Mouse (Mus musculus) heart, embryonic 15.5 days (tissue): ENCODE results near the gene Spi1. TPM values are rescaled to one million over a fixed set of nuclear protein-coding genes. Genes with fewer than 3 reads are reported as not detected.
"Not testable (repeated sequence)": the region's sequence is repeated elsewhere in the genome, so short reads cannot be mapped to it uniquely, and the experiment has no call there.

ENCODE experiments used
- ATAC-seq: fragments of 200-750 bp; cut with Nextera tagmentation; replicated peaks from 2 replicates; pipeline ENCODE4 v1.8.0; 2017; ENCODE audit warnings: low read depth, moderate TSS enrichment; ENCODE audit not compliant: insufficient number of reproducible peaks, insufficient read depth, low FRiP score
- H3K27ac ChIP-seq: fragments of 300-500 bp; sonication (generic); 2 replicates; pipeline ENCODE4 v1.5.1; 2015; ENCODE audit warnings: mild to moderate bottlenecking, inconsistent platforms
- H3K27me3 ChIP-seq: fragments of 300-500 bp; sonication (generic); 2 replicates; pipeline ENCODE4 v1.6.1; 2015; ENCODE audit warnings: inconsistent platforms
- H3K36me3 ChIP-seq: fragments of 300-500 bp; sonication (generic); 2 replicates; pipeline ENCODE4 v1.6.1; 2015; ENCODE audit warnings: mild to moderate bottlenecking, inconsistent platforms
- H3K4me1 ChIP-seq: fragments of 300-500 bp; sonication (generic); replicated peaks from 2 replicates; pipeline ENCODE4 v1.6.1; 2015; ENCODE audit warnings: inconsistent platforms
- H3K4me2 ChIP-seq: fragments of 300-500 bp; sonication (generic); 2 replicates; pipeline ENCODE4 v1.6.1; 2015; ENCODE audit warnings: inconsistent platforms, mild to moderate bottlenecking, moderate library complexity
- H3K4me3 ChIP-seq: fragments of 300-500 bp; sonication (generic); 2 replicates; pipeline ENCODE4 v1.5.1; 2015; ENCODE audit warnings: mild to moderate bottlenecking, inconsistent platforms
- H3K9ac ChIP-seq: fragments of 300-500 bp; sonication (generic); 2 replicates; pipeline ENCODE4 v1.6.1; 2015; ENCODE audit warnings: mild to moderate bottlenecking, inconsistent platforms
- H3K9me3 ChIP-seq: fragments of 300-500 bp; sonication (generic); replicated peaks from 2 replicates; pipeline ENCODE4 v1.6.1; 2016; ENCODE audit warnings: inconsistent platforms
- WGBS: fragments of 180-500 bp; shearing (Covaris S2); methylation state at CpG from one replicate; pipeline ENCODE4 v1.1.7; 2015; ENCODE audit warnings: mixed read lengths; 5-methylcytosine and 5-hydroxymethylcytosine counted together
- polyA plus RNA-seq: library from polyadenylated mRNA; unstranded; fragments of >200 nt; fragmentation: Nextera tagmentation; extraction: Ambion mirVana; gene quantifications from 2 replicates; pipeline ENCODE4 v1.2.1, GENCODE M21; 2015

Gene Spi1
- polyA plus RNA-seq: 3.9 and 8.6 TPM in 2 replicates

- H3K9me3 ChIP-seq: no peaks in the 10 kb centered on the region
- WGBS: 78% methylated on average over 13 of the region's 13 CpGs
- H3K4me2 ChIP-seq: no peak within 1 kb of the TSS
- H3K9ac ChIP-seq: no peak within 1 kb of the TSS
- no peaks in the 10 kb centered on the region for H3K36me3 ChIP-seq
- H3K4me3 ChIP-seq: no peak within 1 kb of the TSS
- no peaks in the 10 kb centered on the region for H3K27me3 ChIP-seq
- 0 out of 2 replicates have a peak within 1 kb of the TSS, but pooled peaks have one; percentile 36 for H3K27ac ChIP-seq
- peaks cover 18% of the 10 kb centered on the region for H3K4me1 ChIP-seq
- no peak for ATAC-seq
Observed at GRCm38 (mm10) chr2:91081775-91082695, at the start of gene Spi1. Gene Spi1 (plus strand): TSS chr2:91082390.

- no peak overlapping the region for H3K27ac ChIP-seq
- ATAC-seq: no peak
- WGBS: 28% methylated on average over 3 of the region's 3 CpGs
- H3K27me3 ChIP-seq: no peaks in the 10 kb centered on the region
- no peaks in the 10 kb centered on the region for H3K36me3 ChIP-seq
- H3K4me1 ChIP-seq: peaks cover 20% of the 10 kb centered on the region
- H3K9ac ChIP-seq: no peak overlapping the region
- no peak overlapping the region for H3K4me2 ChIP-seq
- no peak overlapping the region for H3K4me3 ChIP-seq
- no peaks in the 10 kb centered on the region for H3K9me3 ChIP-seq
Observed at GRCm38 (mm10) chr2:91033000-91033399, 49.2 kb upstream of the Spi1 start.

- Histone ChIP-seq H3K27ac (peak within 1 kb of the TSS; percentile 79), H3K36me3 (no peaks in the 10 kb centered on the region), H3K4me2 (peak within 1 kb of the TSS; percentile 55), H3K4me1 (peaks cover 20% of the 10 kb centered on the region), H3K27me3 (no peaks in the 10 kb centered on the region), H3K9me3 (no peaks in the 10 kb centered on the region), H3K4me3 (peak within 1 kb of the TSS; percentile 35), H3K9ac (peak within 1 kb of the TSS; percentile 44)
- peak; percentile 82 for ATAC-seq
- 35% methylated on average over 9 of the region's 9 CpGs for WGBS
Observed at GRCm38 (mm10) chr2:91035385-91035784, 46.8 kb upstream of the Spi1 start, which contains the start of gene Rapsn. Gene Rapsn (plus strand): TSS chr2:91035620.

- Histone ChIP-seq H3K9ac (no peak overlapping the region), H3K4me3 (no peak overlapping the region), H3K36me3 (no peaks in the 10 kb centered on the region), H3K27ac (no peak overlapping the region), H3K4me2 (no peak overlapping the region), H3K9me3 (no peaks in the 10 kb centered on the region), H3K27me3 (no peaks in the 10 kb centered on the region), H3K4me1 (peaks cover 10% of the 10 kb centered on the region)
- WGBS: 71% methylated on average over 8 of the region's 8 CpGs
- ATAC-seq: no peak
Observed at GRCm38 (mm10) chr2:91041786-91042185, 40.4 kb upstream of the Spi1 start.

GRCm38 (mm10) chr2:91042651-91043398 is 39.4 kb upstream of the Spi1 start:
- Histone ChIP-seq H3K4me2 (no peak overlapping the region), H3K4me1 (peaks cover 10% of the 10 kb centered on the region), H3K4me3 (no peak overlapping the region), H3K27me3 (no peaks in the 10 kb centered on the region), H3K9me3 (no peaks in the 10 kb centered on the region), H3K36me3 (no peaks in the 10 kb centered on the region), H3K27ac (no peak overlapping the region), H3K9ac (no peak overlapping the region)
- WGBS: 59% methylated on average over 21 of the region's 21 CpGs
- no peak for ATAC-seq

GRCm38 (mm10) chr2:91044727-91045126 is 37.5 kb upstream of the Spi1 start:
- Histone ChIP-seq H3K27me3 (no peaks in the 10 kb centered on the region), H3K4me3 (no peak overlapping the region), H3K4me2 (no peak overlapping the region), H3K36me3 (no peaks in the 10 kb centered on the region), H3K9ac (no peak overlapping the region), H3K4me1 (peaks cover 10% of the 10 kb centered on the region), H3K9me3 (no peaks in the 10 kb centered on the region), H3K27ac (0 out of 2 replicates have a peak overlapping the region, but pooled peaks have one; percentile 1)
- ATAC-seq: no peak
- 67% methylated on average over 13 of the region's 13 CpGs for WGBS

- H3K9ac ChIP-seq, H3K9me3 ChIP-seq, H3K4me2 ChIP-seq, ATAC-seq, H3K4me1 ChIP-seq, H3K36me3 ChIP-seq, H3K27me3 ChIP-seq, H3K4me3 ChIP-seq, H3K27ac ChIP-seq: not testable (repeated sequence)
- WGBS: 78% methylated on average over 1 of the region's 1 CpGs
Observed at GRCm38 (mm10) chr2:91045805-91046204, 36.4 kb upstream of the Spi1 start.

GRCm38 (mm10) chr2:91047359-91047758 is 34.8 kb upstream of the Spi1 start:
- Histone ChIP-seq H3K4me3 (no peak overlapping the region), H3K4me2 (no peak overlapping the region), H3K36me3 (0 out of 2 replicates have a peak, but pooled peaks cover 3% of the 10 kb centered on the region), H3K9ac (no peak overlapping the region), H3K27ac (no peak overlapping the region), H3K4me1 (peaks cover 10% of the 10 kb centered on the region), H3K27me3 (no peaks in the 10 kb centered on the region), H3K9me3 (no peaks in the 10 kb centered on the region)
- 75% methylated on average over 9 of the region's 9 CpGs for WGBS
- no peak for ATAC-seq

GRCm38 (mm10) chr2:91051917-91052316 is 30.3 kb upstream of the Spi1 start:
- Histone ChIP-seq H3K9ac (no peak overlapping the region), H3K4me2 (no peak overlapping the region), H3K27ac (no peak overlapping the region), H3K9me3 (no peaks in the 10 kb centered on the region), H3K27me3 (no peaks in the 10 kb centered on the region), H3K36me3 (peaks cover 20% of the 10 kb centered on the region), H3K4me1 (peaks cover 13% of the 10 kb centered on the region), H3K4me3 (no peak overlapping the region)
- WGBS: 65% methylated on average over 3 of the region's 3 CpGs
- ATAC-seq: no peak

- peak overlapping the region; percentile 77; the same call in 1 of the 2 replicates for H3K4me2 ChIP-seq
- peaks cover 28% of the 10 kb centered on the region for H3K36me3 ChIP-seq
- peak overlapping the region; percentile 64; the same call in 1 of the 2 replicates for H3K4me3 ChIP-seq
- no peak overlapping the region for H3K27ac ChIP-seq
- no peak overlapping the region for H3K9ac ChIP-seq
- WGBS: 49% methylated on average over 2 of the region's 2 CpGs
- ATAC-seq: no peak
- no peaks in the 10 kb centered on the region for H3K9me3 ChIP-seq
- H3K4me1 ChIP-seq: peaks cover 13% of the 10 kb centered on the region
- H3K27me3 ChIP-seq: no peaks in the 10 kb centered on the region
Observed at GRCm38 (mm10) chr2:91052752-91053151, 29.4 kb upstream of the Spi1 start.
